Mouse (Mus musculus) ovary, postnatal 36 days (tissue): ENCODE data around the gene Slc25a3.
A peak's percentile ranks its signal among the peaks of the same experiment; 100 is the strongest.

ENCODE experiments used
- DNase-seq: peaks from one replicate; pipeline ENCODE4 v3.0.0; 2022; ENCODE audit warnings: low spot score, mixed read lengths

Gene Slc25a3

DNA sequence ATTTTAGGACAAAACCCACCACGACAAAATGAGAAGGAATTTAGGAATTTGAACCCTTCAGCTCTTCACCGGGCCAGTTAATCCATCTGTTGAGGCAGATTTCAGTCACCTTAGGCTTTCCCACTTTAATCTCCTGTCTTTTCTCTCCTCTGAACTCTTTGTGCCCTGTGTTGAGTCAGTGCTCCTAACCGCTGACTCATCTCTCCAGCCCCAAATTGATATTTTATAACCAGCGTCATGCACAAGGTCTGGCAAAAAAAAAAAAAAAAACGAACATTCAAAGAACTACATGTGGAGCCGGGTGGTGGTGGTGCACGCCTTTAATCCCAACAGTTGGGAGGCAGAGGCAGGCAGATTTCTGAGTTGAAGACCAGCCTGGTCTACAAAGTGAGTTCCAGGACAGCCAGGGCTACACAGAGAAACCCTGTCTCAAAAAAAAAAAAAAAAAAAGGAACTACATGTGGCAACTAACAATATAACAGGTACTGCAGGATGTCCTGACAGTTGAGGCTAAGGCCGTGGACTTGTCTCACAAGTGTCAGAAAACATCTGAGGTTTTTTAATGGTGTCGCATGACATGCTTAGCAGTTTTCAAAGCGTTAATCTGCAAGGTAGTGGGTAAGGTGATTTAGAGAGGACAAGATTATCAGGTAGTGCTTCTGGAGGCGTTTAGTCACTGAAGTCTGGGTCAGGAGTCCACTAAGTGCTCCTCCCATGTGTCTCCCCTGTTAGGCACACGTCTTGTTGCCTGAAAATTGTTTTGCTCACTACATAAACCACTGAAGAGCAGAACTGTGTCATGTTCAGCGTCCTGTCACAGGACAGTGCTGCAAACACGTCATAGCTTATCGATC is 29.4 kb downstream of the Slc25a3 start:
- no peak for DNase-seq

DNA sequence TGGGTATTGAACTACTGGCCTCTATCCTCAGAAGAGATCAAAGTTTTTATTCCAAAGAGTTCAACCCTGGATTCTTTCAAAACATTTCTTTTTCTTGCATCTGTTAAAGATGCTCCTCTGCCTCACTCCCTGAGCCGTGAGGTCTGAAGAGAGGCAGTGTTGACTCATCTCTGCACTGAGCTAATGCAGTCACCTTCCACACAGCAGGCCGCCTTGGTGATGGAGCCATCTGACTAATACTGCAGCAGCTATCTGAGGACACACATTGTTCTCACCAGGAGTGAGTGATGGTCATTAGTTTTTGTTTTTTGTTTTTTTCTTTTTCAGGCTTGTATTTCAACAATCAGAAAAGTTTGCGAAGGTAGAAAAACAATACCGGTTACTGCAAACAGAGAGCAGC is 31.0 kb downstream of the Slc25a3 start:
- DNase-seq, result no peak

DNA sequence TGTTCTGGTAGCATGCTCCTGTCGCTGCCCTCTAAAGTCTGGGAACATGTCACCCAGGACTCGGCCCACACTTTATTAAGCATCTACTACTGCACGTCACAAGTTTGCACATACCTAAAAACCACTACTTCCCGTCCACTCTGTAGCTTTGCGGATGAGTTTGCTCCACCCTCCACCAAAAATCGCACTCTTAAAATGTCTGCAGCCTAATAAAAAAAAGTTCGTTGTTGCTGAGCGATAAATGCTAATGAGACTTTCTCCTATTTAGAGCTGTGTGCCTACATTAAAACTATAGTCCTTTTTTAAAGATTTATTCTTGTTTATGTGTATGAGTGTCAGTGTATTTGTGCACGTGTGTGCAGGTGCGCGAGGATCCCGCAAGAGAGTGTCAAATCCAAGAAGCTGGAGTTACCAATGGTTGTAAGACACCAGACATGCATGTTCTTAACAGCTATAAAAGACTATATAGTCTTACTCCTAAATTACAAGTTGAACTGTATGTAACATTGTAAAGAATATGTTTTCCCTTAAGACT is 40.4 kb downstream of the Slc25a3 start:
- DNase-seq, result no peak

DNA sequence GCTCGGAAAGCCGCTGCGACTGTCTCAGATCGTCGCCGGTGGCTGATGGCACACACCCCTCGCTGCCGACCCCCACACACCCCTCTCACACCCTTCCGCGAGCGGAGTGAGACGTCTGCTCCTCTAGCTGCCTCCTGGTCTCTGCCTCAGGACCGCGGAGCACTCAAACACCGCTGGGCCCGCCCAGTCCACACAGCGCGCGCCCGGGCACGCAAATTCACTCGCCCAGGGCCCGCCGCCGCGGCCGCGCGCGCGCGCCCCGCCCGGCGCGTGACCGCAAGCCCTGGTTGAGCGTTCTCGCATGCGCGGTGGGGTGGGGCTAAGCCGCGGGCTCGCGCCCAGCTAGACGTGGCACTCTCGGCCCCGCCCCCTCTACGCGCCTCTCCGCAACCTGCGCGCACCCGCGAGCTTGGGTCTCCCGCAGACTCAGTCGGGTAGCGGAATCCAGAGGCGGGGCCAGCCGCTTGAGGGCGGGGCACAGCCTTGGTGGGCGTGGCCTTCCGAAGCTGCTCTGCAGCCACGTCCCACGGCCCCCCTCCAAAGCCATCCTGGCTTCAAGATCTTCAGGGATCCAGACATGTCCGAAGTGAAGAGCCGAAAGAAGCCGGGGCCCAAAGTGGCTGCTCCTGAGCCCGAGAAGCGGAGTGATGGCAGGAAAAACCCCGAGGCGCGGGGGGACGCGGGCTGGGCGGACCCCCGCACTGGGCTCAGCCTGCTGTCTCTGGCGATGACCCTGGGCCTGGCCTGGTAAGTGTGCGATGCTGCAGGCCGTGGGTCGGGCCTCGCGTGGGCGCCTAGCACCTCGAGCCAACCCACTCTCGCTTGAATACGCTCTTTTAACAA is 41.1 kb downstream of the Slc25a3 start, which contains the start of the genes Apaf1 and Ikbip:
Gene Apaf1 (minus strand): TSS at position 221 of the 843 bp plus-strand sequence.
Gene Ikbip (plus strand): TSS at position 391 of the 843 bp plus-strand sequence.
- peak; percentile 100 for DNase-seq

DNA sequence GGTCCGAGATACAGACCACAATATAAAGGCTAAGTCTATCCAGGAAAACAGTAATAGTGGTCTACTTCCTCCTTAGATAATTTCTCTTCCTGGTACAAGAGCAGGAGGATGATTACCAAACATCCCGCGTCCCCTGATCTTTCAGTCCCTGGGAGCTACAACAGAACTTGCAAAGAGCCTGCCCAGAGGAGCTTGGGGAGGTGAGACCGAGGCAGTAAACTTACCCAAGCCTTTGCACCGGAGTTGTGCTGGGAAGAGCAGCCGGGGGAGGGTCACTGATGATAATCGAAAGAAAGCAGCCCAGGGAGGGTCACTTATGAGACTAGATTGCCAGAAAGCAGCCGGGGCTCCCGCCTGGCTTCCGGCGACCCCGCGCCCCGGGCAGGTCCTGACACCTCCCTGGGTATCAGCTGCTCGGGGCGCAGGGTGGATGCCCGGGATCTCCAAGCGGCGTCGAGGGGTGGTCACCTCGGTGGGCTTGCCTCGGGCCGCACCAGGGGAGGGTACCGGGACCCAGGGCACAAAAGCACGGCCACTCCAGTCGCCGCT is 41.8 kb downstream of the Slc25a3 start:
- no peak for DNase-seq

DNA sequence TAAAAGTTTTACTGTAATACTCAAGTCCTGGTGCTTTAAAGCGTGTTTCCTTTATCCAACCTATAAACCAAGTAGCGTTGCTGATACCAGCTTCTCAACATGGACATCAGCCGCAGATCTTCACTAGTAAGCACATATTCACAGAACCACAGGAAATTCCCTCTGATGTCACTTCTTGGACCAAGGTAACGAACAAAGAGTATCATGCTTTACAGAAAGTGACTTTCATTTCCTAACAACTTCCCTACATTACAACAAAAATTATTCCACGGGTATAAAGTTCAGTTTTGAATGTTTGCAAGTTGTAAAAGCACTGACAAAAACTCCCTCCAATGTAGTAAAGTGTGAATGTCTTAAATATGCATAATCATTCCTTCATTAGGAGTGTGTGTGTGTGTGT is 43.3 kb downstream of the Slc25a3 start:
- no peak for DNase-seq

DNA sequence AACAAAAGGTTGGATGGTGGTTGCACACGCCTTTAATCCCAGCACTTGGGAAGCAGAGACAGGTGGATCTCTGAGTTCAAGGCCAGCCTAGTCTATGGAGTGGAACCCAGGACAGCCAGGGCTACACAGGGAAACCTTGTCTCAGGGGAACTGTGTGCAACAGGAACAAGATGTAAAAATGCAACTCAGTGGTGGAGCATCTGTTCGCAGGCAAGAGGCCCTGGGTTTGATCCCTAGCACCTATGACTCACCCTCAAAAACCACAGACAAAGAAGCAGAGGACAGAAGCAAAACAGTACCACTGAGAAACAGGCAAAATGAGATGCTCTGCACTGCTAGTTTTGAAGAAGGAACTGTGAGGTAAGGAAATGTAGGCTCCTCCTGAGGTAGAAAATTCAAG is 47.2 kb downstream of the Slc25a3 start:
- DNase-seq, result no peak

DNA sequence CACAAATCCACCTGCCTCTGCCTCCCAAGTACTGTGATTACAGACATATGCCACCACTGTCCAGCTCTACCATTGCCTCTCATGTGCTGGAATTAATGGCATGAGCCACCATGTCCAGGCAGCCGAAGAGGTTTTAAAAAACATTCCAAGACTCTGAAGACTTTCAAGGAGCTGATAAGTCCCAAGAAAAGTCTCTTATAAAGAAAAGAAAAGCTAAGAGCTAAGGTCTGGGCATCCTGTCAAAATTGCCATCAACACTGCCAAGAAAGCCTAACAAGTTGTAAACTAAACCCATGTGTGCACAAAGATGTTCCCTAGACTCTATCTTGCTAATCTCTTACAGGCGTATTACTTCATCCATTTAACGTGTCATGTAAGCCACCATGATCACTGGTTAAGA is 50.5 kb downstream of the Slc25a3 start:
- no peak for DNase-seq

DNA sequence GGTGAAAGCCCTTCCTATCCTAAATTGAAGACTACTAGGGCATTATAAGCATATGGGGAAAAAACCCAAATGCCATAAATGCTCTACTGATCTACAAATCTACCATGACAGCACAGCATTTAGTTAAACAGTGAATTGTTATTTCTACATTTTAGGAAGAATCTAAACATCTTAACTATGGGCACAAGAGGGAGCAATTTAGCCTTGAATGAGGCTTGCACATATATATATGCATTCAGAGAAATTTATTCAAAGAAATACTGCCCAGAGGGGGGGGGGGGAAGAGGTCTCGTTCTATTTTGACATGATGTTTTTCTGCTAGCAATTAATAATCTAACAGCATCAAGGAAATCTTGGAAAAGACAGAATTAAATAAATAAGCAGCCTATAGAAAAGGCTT is 52.1 kb downstream of the Slc25a3 start:
- no peak for DNase-seq
